Mouse (Mus musculus): ENCODE measurements at regions not wholly inside any gene's neighbourhood (a gene's known extent, or its start where the extent isn't known, plus 50 kb on each side); places are given as distances from the start of the nearest gene placed in this dataset.

- TF ChIP-seq CTCF (IDR thresholded peaks at IDR 0.05; ENCODE audit: low read depth) (no peak), EP300 (IDR thresholded peaks at IDR 0.05; ENCODE audit: low read depth) (no peak)
- H3K4me1 ChIP-seq (replicated peaks; ENCODE audit: control insufficient read depth in 2 of 2, insufficient read depth in 2 of 2, low read length in 1 of 2), result no peaks in the 10 kb centered on the region
- H3K27ac ChIP-seq, result no peak overlapping the region
- H3K9me3 ChIP-seq (ENCODE audit: control insufficient read depth, low read length), result no peaks in the 10 kb centered on the region
- DNase-seq (ENCODE audit: low read depth in 3 of 3, low spot score in 3 of 3) (no peak), ATAC-seq (ENCODE audit: insufficient read depth) (no peak)
- H3K36me3 ChIP-seq (replicated peaks; ENCODE audit: control insufficient read depth, insufficient read depth, low read depth), result no peaks in the 10 kb centered on the region
- H3K9ac ChIP-seq (replicated peaks), result no peak overlapping the region
- H3K27me3 ChIP-seq (ENCODE audit: control insufficient read depth, insufficient read depth, low read length), result no peaks in the 10 kb centered on the region
- 19% methylated on average over 4 of the region's 4 CpGs for WGBS (ENCODE audit: insufficient replicate concordance)
- H3K4me2 ChIP-seq (ENCODE audit: low read depth), result no peak overlapping the region
- no peak overlapping the region for H3K4me3 ChIP-seq (ENCODE audit: insufficient read depth in 1 of 2, low read depth in 2 of 2, low read length in 2 of 2)
Measured at GRCm38 (mm10) chr16:75487915-75488314, 97.9 kb downstream of the Lipi start.

- Histone ChIP-seq H3K9me3 (ENCODE audit: control insufficient read depth, low read length) (no peaks in the 10 kb centered on the region), H3K27me3 (ENCODE audit: control insufficient read depth, insufficient read depth, low read length) (no peaks in the 10 kb centered on the region), H3K4me1 (replicated peaks; ENCODE audit: control insufficient read depth in 2 of 2, insufficient read depth in 2 of 2, low read length in 1 of 2) (no peaks in the 10 kb centered on the region), H3K36me3 (replicated peaks; ENCODE audit: control insufficient read depth, insufficient read depth, low read depth) (no peaks in the 10 kb centered on the region), H3K4me3 (ENCODE audit: insufficient read depth in 1 of 2, low read depth in 2 of 2, low read length in 2 of 2) (no peak overlapping the region), H3K9ac (replicated peaks) (no peak overlapping the region), H3K4me2 (ENCODE audit: low read depth) (no peak overlapping the region), H3K27ac (no peak overlapping the region)
- DNase-seq (ENCODE audit: low read depth in 3 of 3, low spot score in 3 of 3), result no peak
- WGBS (ENCODE audit: insufficient replicate concordance), result 57% methylated on average over 5 of the region's 5 CpGs
- TF ChIP-seq EP300 (IDR thresholded peaks at IDR 0.05; ENCODE audit: low read depth) (no peak), CTCF (IDR thresholded peaks at IDR 0.05; ENCODE audit: low read depth) (no peak)
- no peak for ATAC-seq (ENCODE audit: insufficient read depth)
Measured at GRCm38 (mm10) chr16:75483878-75484277, 102.0 kb downstream of the Lipi start.

DNA sequence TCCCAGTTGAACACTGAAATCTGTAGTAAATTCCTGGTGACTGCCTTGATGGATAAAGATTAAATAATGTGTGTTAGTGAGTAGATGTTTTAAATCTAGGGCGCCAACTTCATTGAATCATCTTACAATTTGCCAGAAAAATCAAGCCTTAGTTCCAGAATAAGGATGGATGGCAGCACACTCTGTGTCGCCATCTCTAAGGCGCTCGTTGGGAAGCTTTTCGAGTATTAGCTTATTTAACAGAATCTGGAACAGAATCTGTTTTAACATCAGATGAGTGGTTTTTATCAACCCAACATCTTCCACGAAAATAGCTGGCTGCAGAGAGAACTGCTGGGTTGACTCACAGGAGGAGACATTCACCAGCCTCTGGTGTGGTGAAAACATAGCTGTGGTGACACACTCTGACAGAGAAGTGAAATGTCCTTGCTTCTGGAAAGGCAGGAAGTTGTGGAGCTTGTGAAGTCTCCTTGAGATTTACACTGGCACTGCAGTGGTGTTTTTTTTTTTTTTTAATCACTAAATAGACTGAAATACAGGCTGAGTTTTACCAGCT lies 120.4 kb downstream of the Lipi start:
- WGBS (ENCODE audit: insufficient replicate concordance), result 55% methylated on average over 6 of the region's 6 CpGs
- Histone ChIP-seq H3K4me3 (ENCODE audit: insufficient read depth in 1 of 2, low read depth in 2 of 2, low read length in 2 of 2) (no peak overlapping the region), H3K4me2 (ENCODE audit: low read depth) (no peak overlapping the region), H3K9me3 (ENCODE audit: control insufficient read depth, low read length) (no peaks in the 10 kb centered on the region), H3K27ac (no peak overlapping the region), H3K27me3 (ENCODE audit: control insufficient read depth, insufficient read depth, low read length) (no peaks in the 10 kb centered on the region), H3K4me1 (replicated peaks; ENCODE audit: control insufficient read depth in 2 of 2, insufficient read depth in 2 of 2, low read length in 1 of 2) (no peaks in the 10 kb centered on the region), H3K9ac (replicated peaks) (no peak overlapping the region), H3K36me3 (replicated peaks; ENCODE audit: control insufficient read depth, insufficient read depth, low read depth) (no peaks in the 10 kb centered on the region)
- no peak for DNase-seq (ENCODE audit: low read depth in 3 of 3, low spot score in 3 of 3)
- TF ChIP-seq EP300 (IDR thresholded peaks at IDR 0.05; ENCODE audit: low read depth) (no peak), CTCF (IDR thresholded peaks at IDR 0.05; ENCODE audit: low read depth) (no peak)
- no peak for ATAC-seq (ENCODE audit: insufficient read depth)

- no peak overlapping the region for H3K4me2 ChIP-seq (ENCODE audit: low read depth)
- TF ChIP-seq EP300 (IDR thresholded peaks at IDR 0.05; ENCODE audit: low read depth), result no peak
- no peak for TF ChIP-seq CTCF (IDR thresholded peaks at IDR 0.05; ENCODE audit: low read depth)
- WGBS (ENCODE audit: insufficient replicate concordance), result 56% methylated on average over 3 of the region's 3 CpGs
- no peak overlapping the region for H3K9ac ChIP-seq (replicated peaks)
- no peak overlapping the region for H3K4me3 ChIP-seq (ENCODE audit: insufficient read depth in 1 of 2, low read depth in 2 of 2, low read length in 2 of 2)
- DNase-seq (ENCODE audit: low read depth in 3 of 3, low spot score in 3 of 3) (no peak), ATAC-seq (ENCODE audit: insufficient read depth) (no peak)
- no peak overlapping the region for H3K27ac ChIP-seq
- H3K4me1 ChIP-seq (replicated peaks; ENCODE audit: control insufficient read depth in 2 of 2, insufficient read depth in 2 of 2, low read length in 1 of 2), result no peaks in the 10 kb centered on the region
- no peaks in the 10 kb centered on the region for H3K27me3 ChIP-seq (ENCODE audit: control insufficient read depth, insufficient read depth, low read length)
- no peaks in the 10 kb centered on the region for H3K9me3 ChIP-seq (ENCODE audit: control insufficient read depth, low read length)
- no peaks in the 10 kb centered on the region for H3K36me3 ChIP-seq (replicated peaks; ENCODE audit: control insufficient read depth, insufficient read depth, low read depth)
Measured at GRCm38 (mm10) chr16:75462136-75462535, 123.7 kb downstream of the Lipi start.

DNA sequence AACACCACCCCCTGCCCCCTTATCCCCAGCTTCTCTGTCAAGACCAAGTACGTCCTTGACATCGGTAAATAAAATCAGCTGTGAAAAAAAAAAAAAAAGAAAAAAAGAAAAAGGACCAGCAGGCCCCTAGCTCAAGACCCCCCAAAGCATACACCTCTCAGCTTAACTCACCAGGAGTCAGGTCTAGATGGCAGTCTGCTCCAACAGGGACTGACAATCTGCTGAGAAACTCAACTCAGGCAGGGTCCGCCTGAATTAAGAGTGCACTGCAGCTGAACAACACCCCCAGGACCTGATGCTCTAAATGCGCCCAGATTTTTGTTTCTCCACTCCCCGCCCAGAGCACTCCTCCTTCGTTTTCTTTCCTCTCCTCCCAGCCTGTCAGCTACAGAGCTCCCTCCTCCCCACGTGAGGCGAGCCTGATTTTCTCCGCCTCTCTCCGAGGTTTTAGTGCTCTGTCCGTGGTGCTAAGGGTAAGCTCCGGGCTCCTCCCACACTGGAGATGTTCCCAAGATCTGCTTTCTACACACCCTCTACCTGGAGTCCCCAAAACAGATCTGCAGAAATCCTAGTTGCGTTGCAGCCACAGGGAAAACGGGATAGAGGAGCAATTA lies 138.9 kb downstream of the Lipi start:
- DNase-seq (ENCODE audit: low read depth in 3 of 3, low spot score in 3 of 3) (no peak), ATAC-seq (ENCODE audit: insufficient read depth) (no peak)
- no peak for TF ChIP-seq EP300 (IDR thresholded peaks at IDR 0.05; ENCODE audit: low read depth)
- no peak for TF ChIP-seq CTCF (IDR thresholded peaks at IDR 0.05; ENCODE audit: low read depth)
- Histone ChIP-seq H3K4me2 (ENCODE audit: low read depth) (no peak overlapping the region), H3K4me3 (ENCODE audit: insufficient read depth in 1 of 2, low read depth in 2 of 2, low read length in 2 of 2) (no peak overlapping the region), H3K27ac (no peak overlapping the region), H3K27me3 (ENCODE audit: control insufficient read depth, insufficient read depth, low read length) (no peaks in the 10 kb centered on the region), H3K9me3 (ENCODE audit: control insufficient read depth, low read length) (no peaks in the 10 kb centered on the region), H3K4me1 (replicated peaks; ENCODE audit: control insufficient read depth in 2 of 2, insufficient read depth in 2 of 2, low read length in 1 of 2) (no peaks in the 10 kb centered on the region), H3K9ac (replicated peaks) (no peak overlapping the region), H3K36me3 (replicated peaks; ENCODE audit: control insufficient read depth, insufficient read depth, low read depth) (no peaks in the 10 kb centered on the region)
- WGBS (ENCODE audit: insufficient replicate concordance), result 3% methylated on average over 14 of the region's 14 CpGs
